In the genomic region with DNA sequence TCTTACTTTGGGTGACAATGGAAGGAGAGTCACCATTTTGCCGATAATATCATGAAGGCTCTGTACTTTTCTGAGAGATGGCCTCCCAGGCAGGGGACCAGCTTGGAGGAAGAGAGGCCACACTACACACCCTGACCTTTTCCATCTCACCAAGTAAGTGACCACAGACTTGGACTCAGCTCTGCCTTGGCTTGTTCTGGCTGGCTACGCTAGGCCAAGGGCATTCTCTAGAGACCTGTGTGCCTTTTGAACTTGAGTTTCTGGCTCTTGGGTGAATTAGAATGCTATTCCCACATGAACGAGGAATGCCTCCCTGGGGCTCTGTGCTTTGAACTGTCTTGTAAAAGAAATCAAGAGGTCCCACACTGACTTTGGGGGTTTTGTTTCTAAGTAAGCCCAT, we compare ENCODE assay signal across 16 mouse cellular contexts. TPM values are rescaled to one million over a fixed set of nuclear protein-coding genes. Genes with fewer than 3 reads are reported as not detected.
DNase-seq lines count a peak whose midpoint lies in the region; TF ChIP-seq lines count a peak whose summit lies in the region.
"Had no signal": no experiment of that assay in that cellular context is flagged by ENCODE, and none has a peak within 500 bp of the region (broad histone marks: within the 10 kb centered on the region; RNA-seq: fewer than 3 reads in every experiment).

No protein-coding gene starts in this region.

- no peak overlapping the region for H3K4me3 ChIP-seq in gastrocnemius, adult 2 months
- H3K4me3 ChIP-seq: embryonic facial prominence, embryonic 10.5 days; embryonic facial prominence, embryonic 12.5 days; forebrain, embryonic 13.5 days; forebrain, embryonic 15.5 days had no signal

- intact Hi-C loops in gastrocnemius, adult 2 months (cut with DNase I) = no loop called here

- no peak for TF ChIP-seq CTCF in gastrocnemius, adult 2 months (IDR thresholded peaks at IDR 0.05)

- H3K27ac ChIP-seq in gastrocnemius, adult 2 months = peak overlapping the region; percentile 63
- H3K27ac ChIP-seq: embryonic facial prominence, embryonic 10.5 days; embryonic facial prominence, embryonic 12.5 days; forebrain, embryonic 13.5 days; forebrain, embryonic 15.5 days had no signal

- DNase-seq in adrenal gland, postnatal 10 days = peak; percentile 37
- DNase-seq in adrenal gland, adult 8-10 months = no peak
- peak; percentile 48 for DNase-seq in gastrocnemius, adult 2 months
- no peak for DNase-seq in gastrocnemius, adult 8-10 months (ENCODE audit: low spot score in 2 of 2)
- DNase-seq in heart, adult 9 months (ENCODE audit: low spot score in 2 of 2) = no peak
- DNase-seq: adrenal gland, adult 2 months; cerebellum, adult 11-12 months; cerebellum, adult 2 months; cerebellum, adult 9-10 months; cerebellum, postnatal 10 days; cerebellum, postnatal 25 days; forebrain, postnatal 0 days had no signal

RNA-seq across cellular contexts. Expression of a gene that starts 33.2 kb away (rescaled TPM):
- 10 to 100 TPM; 23.8 to 26.0 TPM for total RNA-seq in adrenal gland, postnatal 10 days (2021)
- total RNA-seq in adrenal gland, adult 8-10 months (2022) = 10 to 100 TPM; 16.9 to 25.6 (median 21.3) TPM
- total RNA-seq in gastrocnemius, adult 2 months (2021) = 10 to 100 TPM; 16.9 to 30.0 TPM
- 10 to 100 TPM; 26.1 to 41.4 (median 30.0) TPM for total RNA-seq in gastrocnemius, adult 8-10 months (2022)

Comparison
In these comparisons a context has a peak if more than half of its experiments do, and no peak if none do; other contexts are left out.
1. DNase-seq: peak in adrenal gland, postnatal 10 days (single experiment) and gastrocnemius, adult 2 months (single experiment); none in adrenal gland, adult 8-10 months (single experiment), gastrocnemius, adult 8-10 months (0 of 2) and heart, adult 9 months (0 of 2).